Mouse (Mus musculus) lung, adult 2 months (tissue): ENCODE data around the gene Cnpy3.

Experiments used
- CTCF ChIP-seq: fragments of 200-500 bp; IDR thresholded peaks from 2 replicates; pipeline ENCODE4 v1.5.1; 2011; ENCODE audit warnings: mild to moderate bottlenecking, low read length, control low read depth; ENCODE audit not compliant: insufficient read depth
- POLR2A ChIP-seq: fragments of 200-500 bp; IDR thresholded peaks from 2 replicates; pipeline ENCODE4 v1.6.1; 2011; ENCODE audit warnings: low read depth, mild to moderate bottlenecking, control low read depth, low read length, borderline replicate concordance; ENCODE audit errors: extremely low read depth

- TF ChIP-seq CTCF (no peak), POLR2A (no peak)
These were observed 60.6 kb downstream of the Cnpy3 start for GRCm38 (mm10) chr17:46691390-46691789.
